ENCODE assay signal across 9 mouse cellular contexts in genomic region chr2:24502963-24503471, GRCm38 (mm10). TPM values are rescaled to one million over a fixed set of nuclear protein-coding genes. Genes with fewer than 3 reads are reported as not detected.
DNase-seq lines count a peak whose midpoint lies in the region; ATAC-seq lines count a peak whose summit lies in the region.
"Had no signal": no experiment of that assay in that cellular context is flagged by ENCODE, and none has a peak within 500 bp of the region (broad histone marks: within the 10 kb centered on the region; RNA-seq: fewer than 3 reads in every experiment).

No protein-coding gene starts in this region.

- WGBS in heart, embryonic 10.5 days = 55% methylated on average over 5 of the region's 5 CpGs
- WGBS in liver, embryonic 16.5 days (ENCODE audit: insufficient replicate concordance) = 25% methylated on average over 5 of the region's 5 CpGs
- WGBS in neural tube, embryonic 15.5 days = 17% methylated on average over 5 of the region's 5 CpGs

- H3K4me3 ChIP-seq in heart, embryonic 10.5 days = no peak overlapping the region
- no peak overlapping the region for H3K4me3 ChIP-seq in liver, embryonic 16.5 days (ENCODE audit: low read depth, low read length)
- no peak overlapping the region for H3K4me3 ChIP-seq in neural tube, embryonic 15.5 days (replicated peaks)

- H3K27me3 ChIP-seq in heart, embryonic 10.5 days (ENCODE audit: insufficient read depth, poor library complexity, severe bottlenecking) = no peaks in the 10 kb centered on the region; the same call in 1 of the 2 replicates
- no peaks in the 10 kb centered on the region for H3K27me3 ChIP-seq in liver, embryonic 16.5 days (ENCODE audit: control insufficient read depth, insufficient read depth, low read depth, low read length)
- peaks cover 5% of the 10 kb centered on the region; the same call in 1 of the 2 replicates for H3K27me3 ChIP-seq in neural tube, embryonic 15.5 days (replicated peaks)

- H3K4me1 ChIP-seq in heart, embryonic 10.5 days = peaks cover 8% of the 10 kb centered on the region
- H3K4me1 ChIP-seq in liver, embryonic 16.5 days (ENCODE audit: control insufficient read depth, low read depth, low read length) = no peaks in the 10 kb centered on the region
- peaks cover 8% of the 10 kb centered on the region for H3K4me1 ChIP-seq in neural tube, embryonic 15.5 days

- no peak overlapping the region for H3K4me2 ChIP-seq in liver, embryonic 16.5 days (ENCODE audit: low read depth, low read length)
- no peak overlapping the region for H3K4me2 ChIP-seq in neural tube, embryonic 15.5 days

- DNase-seq in heart, adult 11 months = peak; percentile 97
- no peak for DNase-seq in heart, embryonic 10.5 days (ENCODE audit: low spot score)
- DNase-seq in embryo, embryonic 11.5 days (ENCODE audit: low read depth, low spot score) = peak; percentile 49
- peak; percentile 19 to 29 for DNase-seq in heart, postnatal 36 days
- DNase-seq in urinary bladder, adult 2 months (ENCODE audit: low spot score) = no peak
- DNase-seq in testis, postnatal 14 days (ENCODE audit: low spot score) = no peak

- intact Hi-C loops in heart, postnatal 36 days (cut with DNase I) = no loop called here

- no peaks in the 10 kb centered on the region for H3K9me3 ChIP-seq in heart, embryonic 10.5 days
- H3K9me3 ChIP-seq in liver, embryonic 16.5 days (replicated peaks; ENCODE audit: control insufficient read depth, low read length) = no peaks in the 10 kb centered on the region
- no peaks in the 10 kb centered on the region for H3K9me3 ChIP-seq in neural tube, embryonic 15.5 days (replicated peaks)

- H3K9ac ChIP-seq in liver, embryonic 16.5 days (ENCODE audit: low read depth, low read length) = no peak overlapping the region
- no peak overlapping the region for H3K9ac ChIP-seq in neural tube, embryonic 15.5 days (replicated peaks)
- H3K9ac ChIP-seq: liver, embryonic 14.5 days had no signal

- H3K27ac ChIP-seq in heart, embryonic 10.5 days = no peak overlapping the region; the same call in 1 of the 2 replicates
- H3K27ac ChIP-seq in liver, embryonic 16.5 days (ENCODE audit: low read length) = no peak overlapping the region
- no peak overlapping the region for H3K27ac ChIP-seq in neural tube, embryonic 15.5 days (replicated peaks)
- H3K27ac ChIP-seq: liver, embryonic 14.5 days had no signal

- H3K36me3 ChIP-seq in heart, embryonic 10.5 days = no peaks in the 10 kb centered on the region
- no peaks in the 10 kb centered on the region for H3K36me3 ChIP-seq in liver, embryonic 16.5 days (ENCODE audit: control insufficient read depth, insufficient read depth)
- no peaks in the 10 kb centered on the region for H3K36me3 ChIP-seq in neural tube, embryonic 15.5 days

- peak; percentile 30; the same call in 1 of the 2 replicates for ATAC-seq in liver, embryonic 16.5 days (ENCODE audit: low read depth)
- peak; percentile 82 for ATAC-seq in neural tube, embryonic 15.5 days (ENCODE audit: low FRiP score)

RNA-seq across cellular contexts. Expression of gene Pax8, which starts 27.6 kb away (rescaled TPM):
- 0.52 and 1.6 TPM in 2 replicates for polyA plus RNA-seq in heart, embryonic 10.5 days (2016; fragmentation: Nextera tagmentation; extraction: Ambion mirVana)
- not detected for total RNA-seq in heart, postnatal 36 days (2021)
- polyA plus RNA-seq in liver, embryonic 16.5 days (2015; fragmentation: Nextera tagmentation; extraction: Ambion mirVana) = 0.05 and 0.40 TPM in 2 replicates
- 38.0 and 42.0 TPM in 2 replicates for polyA plus RNA-seq in neural tube, embryonic 15.5 days (2015; fragmentation: Nextera tagmentation; extraction: Ambion mirVana)
- not detected in 2 replicates for polyA plus RNA-seq in urinary bladder, adult 2 months (2012; rRNA removed)

Comparison
In these comparisons a context has a peak if more than half of its experiments do, and no peak if none do; other contexts are left out.
1. DNase-seq: peak in heart, adult 11 months (single experiment), embryo, embryonic 11.5 days (single experiment) and heart, postnatal 36 days (2 of 2); none in heart, embryonic 10.5 days (single experiment), urinary bladder, adult 2 months (single experiment) and testis, postnatal 14 days (single experiment).
2. RNA of gene Pax8, which starts 27.6 kb away (polyA plus RNA-seq): 38.0 to 42.0 TPM in neural tube, embryonic 15.5 days; 0.52 to 1.6 TPM in heart, embryonic 10.5 days, 0.05 to 0.40 TPM in liver, embryonic 16.5 days and not detected in urinary bladder, adult 2 months; every median in the first group is over 10 times any median in the second.